18 mouse cellular contexts compared by ENCODE assay signal in the genomic region with DNA sequence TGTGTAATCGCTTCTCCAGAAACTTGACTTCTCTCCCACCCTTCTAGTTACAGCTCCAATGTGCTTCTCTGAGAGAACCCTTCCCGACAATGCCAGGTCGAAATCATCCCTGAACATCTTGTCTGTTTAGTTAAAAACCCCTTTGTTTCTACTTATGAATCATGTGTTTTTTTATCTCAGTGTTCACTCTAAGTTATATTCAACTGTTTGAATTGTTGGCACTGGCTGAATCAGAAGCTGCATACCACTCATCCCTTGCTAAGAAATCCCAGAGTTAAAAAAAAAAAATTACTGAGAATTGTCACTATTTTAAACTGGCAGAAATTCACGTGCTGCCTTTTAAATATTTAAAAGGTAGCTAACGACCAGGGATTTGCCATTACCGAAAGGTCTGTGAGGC.
A peak's percentile ranks its signal among the peaks of the same experiment; 100 is the strongest.
DNase-seq lines count a peak whose midpoint lies in the region; ATAC-seq lines count a peak whose summit lies in the region.
"Had no signal": no experiment of that assay in that cellular context is flagged by ENCODE, and none has a peak within 500 bp of the region (broad histone marks: within the 10 kb centered on the region; RNA-seq: fewer than 3 reads in every experiment).

No protein-coding gene starts in this region.

- DNase-seq in frontal cortex, postnatal 14 days (ENCODE audit: low spot score in 2 of 2), result no peak
- DNase-seq in Muller cell, postnatal 12 days (ENCODE audit: inconsistent ontology term), result peak; percentile 58
- DNase-seq in gastrocnemius, postnatal 10 days, result no peak
- DNase-seq: adrenal gland, adult 2 months; adrenal gland, adult 8-10 months; adrenal gland, postnatal 10 days; adrenal gland, postnatal 14 days; adrenal gland, postnatal 25 days; adrenal gland, postnatal 36 days; B cell, adult 2 months; cerebellum, adult 11 months; cerebellum, adult 11-12 months; cerebellum, adult 18-20 months; cerebellum, adult 2 months had no signal

- ATAC-seq in frontal cortex, adult (ENCODE audit: low TSS enrichment), result peak; percentile 76
- ATAC-seq: activated CD4-positive, CD25-positive, alpha-beta regulatory T cell, adult 4 months; CD4-positive, CD25-positive, alpha-beta regulatory T cell, adult 4 months; Patski had no signal
